In the genomic region with DNA sequence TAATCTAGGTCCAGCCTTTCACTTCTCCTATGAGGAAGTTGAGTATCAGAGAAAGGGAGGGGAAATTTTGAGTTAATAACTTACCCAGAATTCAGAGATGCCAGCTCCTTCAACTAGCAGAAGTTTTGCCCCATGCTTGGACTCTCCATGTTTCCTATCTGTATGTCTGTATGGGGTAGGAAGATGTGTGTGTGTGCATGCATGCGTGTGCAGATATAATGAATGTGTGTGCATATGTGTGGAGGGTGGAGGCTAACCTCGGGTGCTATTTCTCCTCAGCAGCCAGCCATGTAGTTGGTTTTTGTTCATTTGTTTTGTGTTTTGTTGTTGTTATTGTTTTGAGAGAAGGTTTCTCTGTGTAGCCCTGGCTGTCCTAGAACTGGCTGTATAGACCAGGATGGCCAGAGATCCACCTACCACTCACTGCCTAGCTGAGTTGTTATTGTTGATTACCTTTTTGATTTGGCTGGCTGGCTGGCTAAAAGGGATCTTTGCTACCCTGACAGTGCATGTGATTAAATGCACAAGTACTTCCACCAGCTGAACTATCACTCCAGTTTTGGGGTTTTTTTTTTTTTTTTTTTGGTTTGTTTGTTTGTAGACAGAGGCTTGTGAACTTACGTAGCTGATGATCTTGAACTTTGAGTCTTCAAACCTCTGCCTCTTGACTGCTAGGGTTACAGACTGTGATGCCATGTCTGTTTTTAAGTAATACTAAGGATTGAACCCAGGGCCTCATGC, we compare ENCODE assay signal across 22 mouse cellular contexts. TPM values are rescaled to one million over a fixed set of nuclear protein-coding genes. Genes with fewer than 3 reads are reported as not detected.
DNase-seq lines count a peak whose midpoint lies in the region; ATAC-seq lines count a peak whose summit lies in the region.
"Had no signal": no experiment of that assay in that cellular context is flagged by ENCODE, and none has a peak within 500 bp of the region (broad histone marks: within the 10 kb centered on the region; RNA-seq: fewer than 3 reads in every experiment).

No protein-coding gene starts in this region.

- peak overlapping the region; percentile 45 for H3K27ac ChIP-seq in intestine, embryonic 16.5 days (ENCODE audit: low read length)
- H3K27ac ChIP-seq in liver, embryonic 15.5 days (replicated peaks), result peak overlapping the region; percentile 77
- H3K27ac ChIP-seq in midbrain, embryonic 13.5 days, result no peak overlapping the region
- no peak overlapping the region for H3K27ac ChIP-seq in forebrain, embryonic 12.5 days
- H3K27ac ChIP-seq: embryonic facial prominence, embryonic 12.5 days; forebrain, embryonic 15.5 days; hindbrain, embryonic 10.5 days; hindbrain, postnatal 0 days; limb, embryonic 15.5 days had no signal

- no peak overlapping the region for H3K4me2 ChIP-seq in intestine, embryonic 16.5 days (ENCODE audit: low read depth, low read length)
- 0 out of 2 replicates have a peak overlapping the region, but pooled peaks have one; percentile 27 for H3K4me2 ChIP-seq in liver, embryonic 15.5 days
- no peak overlapping the region for H3K4me2 ChIP-seq in midbrain, embryonic 13.5 days (replicated peaks)
- H3K4me2 ChIP-seq in forebrain, embryonic 12.5 days, result no peak overlapping the region
- H3K4me2 ChIP-seq: embryonic facial prominence, embryonic 12.5 days; forebrain, embryonic 15.5 days; limb, embryonic 15.5 days had no signal

- H3K36me3 ChIP-seq in megakaryocyte, embryonic 14.5 days (replicated peaks; ENCODE audit: low read length), result peaks cover 72% of the 10 kb centered on the region
- H3K36me3 ChIP-seq in intestine, embryonic 16.5 days (ENCODE audit: control insufficient read depth, insufficient read depth, low read length), result no peaks in the 10 kb centered on the region
- peaks cover 54% of the 10 kb centered on the region for H3K36me3 ChIP-seq in liver, embryonic 15.5 days (replicated peaks)
- H3K36me3 ChIP-seq in midbrain, embryonic 13.5 days, result 0 out of 2 replicates have a peak, but pooled peaks cover under 1% of the 10 kb centered on the region
- 0 out of 2 replicates have a peak, but pooled peaks cover 9% of the 10 kb centered on the region for H3K36me3 ChIP-seq in forebrain, embryonic 12.5 days (replicated peaks)
- H3K36me3 ChIP-seq: embryonic facial prominence, embryonic 12.5 days; forebrain, embryonic 15.5 days had no signal

- H3K4me3 ChIP-seq in megakaryocyte, embryonic 14.5 days (replicated peaks), result peak overlapping the region; percentile 54
- no peak overlapping the region for H3K4me3 ChIP-seq in intestine, embryonic 16.5 days (ENCODE audit: low read length)
- H3K4me3 ChIP-seq in liver, embryonic 15.5 days (replicated peaks), result no peak overlapping the region
- no peak overlapping the region for H3K4me3 ChIP-seq in midbrain, embryonic 13.5 days (replicated peaks)
- no peak overlapping the region for H3K4me3 ChIP-seq in forebrain, embryonic 12.5 days (replicated peaks)
- H3K4me3 ChIP-seq: embryonic facial prominence, embryonic 12.5 days; erythroblast, embryonic 14.5 days; forebrain, embryonic 15.5 days; hindbrain, embryonic 10.5 days; limb, embryonic 15.5 days had no signal

- H3K9me3 ChIP-seq in megakaryocyte, embryonic 14.5 days, result no peaks in the 10 kb centered on the region
- no peaks in the 10 kb centered on the region for H3K9me3 ChIP-seq in intestine, embryonic 16.5 days (ENCODE audit: control insufficient read depth, low read length)
- H3K9me3 ChIP-seq in liver, embryonic 15.5 days (replicated peaks), result no peaks in the 10 kb centered on the region
- H3K9me3 ChIP-seq in midbrain, embryonic 13.5 days, result no peaks in the 10 kb centered on the region
- H3K9me3 ChIP-seq in forebrain, embryonic 12.5 days, result no peaks in the 10 kb centered on the region
- H3K9me3 ChIP-seq: embryonic facial prominence, embryonic 12.5 days; forebrain, embryonic 15.5 days; hindbrain, embryonic 10.5 days; limb, embryonic 15.5 days had no signal

- no peaks in the 10 kb centered on the region for H3K27me3 ChIP-seq in megakaryocyte, embryonic 14.5 days (replicated peaks)
- no peaks in the 10 kb centered on the region for H3K27me3 ChIP-seq in intestine, embryonic 16.5 days (replicated peaks; ENCODE audit: control insufficient read depth, insufficient read depth, low read length)
- no peaks in the 10 kb centered on the region for H3K27me3 ChIP-seq in liver, embryonic 15.5 days
- H3K27me3 ChIP-seq in midbrain, embryonic 13.5 days, result no peaks in the 10 kb centered on the region
- H3K27me3 ChIP-seq in forebrain, embryonic 12.5 days, result no peaks in the 10 kb centered on the region
- H3K27me3 ChIP-seq: embryonic facial prominence, embryonic 12.5 days; forebrain, embryonic 15.5 days; limb, embryonic 15.5 days had no signal

- no peak overlapping the region for H3K9ac ChIP-seq in intestine, embryonic 16.5 days (ENCODE audit: low read depth, low read length)
- H3K9ac ChIP-seq in liver, embryonic 15.5 days, result peak overlapping the region; percentile 22; the same call in 1 of the 2 replicates
- H3K9ac ChIP-seq in midbrain, embryonic 13.5 days (replicated peaks), result no peak overlapping the region
- no peak overlapping the region for H3K9ac ChIP-seq in forebrain, embryonic 12.5 days
- H3K9ac ChIP-seq: embryonic facial prominence, embryonic 12.5 days; forebrain, embryonic 15.5 days; limb, embryonic 15.5 days had no signal

- H3K4me1 ChIP-seq in megakaryocyte, embryonic 14.5 days, result peaks cover 76% of the 10 kb centered on the region
- H3K4me1 ChIP-seq in intestine, embryonic 16.5 days (ENCODE audit: control insufficient read depth, insufficient read depth, low read length), result peaks cover 27% of the 10 kb centered on the region
- H3K4me1 ChIP-seq in liver, embryonic 15.5 days (replicated peaks), result peaks cover 70% of the 10 kb centered on the region
- peaks cover 13% of the 10 kb centered on the region for H3K4me1 ChIP-seq in midbrain, embryonic 13.5 days (replicated peaks)
- peaks cover 22% of the 10 kb centered on the region for H3K4me1 ChIP-seq in forebrain, embryonic 12.5 days

- ATAC-seq in megakaryocyte, adult 5-6 weeks (ENCODE audit: poor library complexity, severe bottlenecking), result no peak
- ATAC-seq in intestine, embryonic 16.5 days, result no peak; the same call in 1 of the 2 replicates
- ATAC-seq in liver, embryonic 15.5 days (ENCODE audit: insufficient read depth), result peak; percentile 36; the same call in 1 of the 2 replicates
- ATAC-seq in midbrain, embryonic 13.5 days, result no peak
- ATAC-seq in forebrain, embryonic 12.5 days (ENCODE audit: low FRiP score), result no peak
- ATAC-seq: forebrain, embryonic 15.5 days; hindbrain, postnatal 0 days had no signal

- 67% methylated on average over 3 of the region's 3 CpGs for WGBS in intestine, embryonic 16.5 days
- WGBS in liver, embryonic 15.5 days (ENCODE audit: insufficient replicate concordance), result 65% methylated on average over 3 of the region's 3 CpGs
- WGBS in midbrain, embryonic 13.5 days, result 90% methylated on average over 3 of the region's 3 CpGs
- 92% methylated on average over 3 of the region's 3 CpGs for WGBS in forebrain, embryonic 12.5 days

- DNase-seq in spleen, postnatal 36 days (ENCODE audit: low spot score in 2 of 2), result no peak
- DNase-seq: adrenal gland, adult 2 months; cerebellum, adult 9-11 months; gastrocnemius, postnatal 25 days had no signal

RNA-seq across cellular contexts. Expression of a gene that starts 9.1 kb away (rescaled TPM):
- polyA plus RNA-seq in megakaryocyte, embryonic 14.5 days (2012; ENCODE audit: insufficient read depth, low replicate concordance), result 33.2 and 56.2 TPM in 2 replicates
- total RNA-seq in megakaryocyte, adult 5-6 weeks (2015), result 246 and 255 TPM in 2 replicates
- total RNA-seq in megakaryocyte, adult 5-6 weeks (2017), result 87.7 and 93.9 TPM in 2 replicates
- polyA plus RNA-seq in intestine, embryonic 16.5 days (2015; fragmentation: Nextera tagmentation; extraction: Ambion mirVana), result 297 and 298 TPM in 2 replicates
- 196 and 203 TPM in 2 replicates for polyA plus RNA-seq in liver, embryonic 15.5 days (2015; fragmentation: Nextera tagmentation; extraction: Ambion mirVana)
- 218 and 221 TPM in 2 replicates for polyA plus RNA-seq in midbrain, embryonic 13.5 days (2015; fragmentation: Nextera tagmentation; extraction: Ambion mirVana)
- 226 and 228 TPM in 2 replicates for polyA plus RNA-seq in forebrain, embryonic 12.5 days (2016; fragmentation: Nextera tagmentation; extraction: Ambion mirVana)

RNA-seq across cellular contexts. Expression of a gene that starts 23.4 kb away (rescaled TPM):
- polyA plus RNA-seq in megakaryocyte, embryonic 14.5 days (2012; ENCODE audit: insufficient read depth, low replicate concordance), result 321 and 342 TPM in 2 replicates
- total RNA-seq in megakaryocyte, adult 5-6 weeks (2015), result 205 and 258 TPM in 2 replicates
- total RNA-seq in megakaryocyte, adult 5-6 weeks (2017), result 218 and 249 TPM in 2 replicates
- 3.4 and 5.2 TPM in 2 replicates for polyA plus RNA-seq in intestine, embryonic 16.5 days (2015; fragmentation: Nextera tagmentation; extraction: Ambion mirVana)
- 207 and 217 TPM in 2 replicates for polyA plus RNA-seq in liver, embryonic 15.5 days (2015; fragmentation: Nextera tagmentation; extraction: Ambion mirVana)
- 0.75 and 0.82 TPM in 2 replicates for polyA plus RNA-seq in midbrain, embryonic 13.5 days (2015; fragmentation: Nextera tagmentation; extraction: Ambion mirVana)
- 2.1 and 3.4 TPM in 2 replicates for polyA plus RNA-seq in forebrain, embryonic 12.5 days (2016; fragmentation: Nextera tagmentation; extraction: Ambion mirVana)
- total RNA-seq: gastrocnemius, postnatal 25 days; layer of hippocampus, adult 8-10 months; left cerebral cortex, postnatal 36 days had no signal

RNA-seq across cellular contexts. Expression of a gene that starts 28.8 kb away (rescaled TPM):
- polyA plus RNA-seq in megakaryocyte, embryonic 14.5 days (2012; ENCODE audit: insufficient read depth, low replicate concordance), result 1.00 and 1.6 TPM in 2 replicates
- 2.9 and 3.8 TPM in 2 replicates for total RNA-seq in megakaryocyte, adult 5-6 weeks (2015)
- total RNA-seq in megakaryocyte, adult 5-6 weeks (2017), result 1.7 and 3.3 TPM in 2 replicates
- 0.09 and 0.20 TPM in 2 replicates for polyA plus RNA-seq in intestine, embryonic 16.5 days (2015; fragmentation: Nextera tagmentation; extraction: Ambion mirVana)
- 0.86 and 1.0 TPM in 2 replicates for polyA plus RNA-seq in liver, embryonic 15.5 days (2015; fragmentation: Nextera tagmentation; extraction: Ambion mirVana)
- polyA plus RNA-seq in midbrain, embryonic 13.5 days (2015; fragmentation: Nextera tagmentation; extraction: Ambion mirVana), result 0.18 and 0.94 TPM in 2 replicates
- polyA plus RNA-seq in forebrain, embryonic 12.5 days (2016; fragmentation: Nextera tagmentation; extraction: Ambion mirVana), result 0.10 and 0.37 TPM in 2 replicates
- total RNA-seq: adrenal gland, adult 2 months; gastrocnemius, postnatal 25 days had no signal
- polyA plus RNA-seq: C2C12; erythroblast, embryonic 14.5 days; heart, embryonic 16.5 days; thymus, postnatal 0 days; urinary bladder, adult 2 months had no signal

RNA-seq across cellular contexts. Expression of a gene that starts 41.4 kb away (rescaled TPM):
- polyA plus RNA-seq in megakaryocyte, embryonic 14.5 days (2012; ENCODE audit: insufficient read depth, low replicate concordance), result 12.1 and 56.4 TPM in 2 replicates
- total RNA-seq in megakaryocyte, adult 5-6 weeks (2015), result 320 and 365 TPM in 2 replicates
- total RNA-seq in megakaryocyte, adult 5-6 weeks (2017), result 765 and 767 TPM in 2 replicates
- polyA plus RNA-seq in intestine, embryonic 16.5 days (2015; fragmentation: Nextera tagmentation; extraction: Ambion mirVana), result 472 and 503 TPM in 2 replicates
- 193 and 220 TPM in 2 replicates for polyA plus RNA-seq in liver, embryonic 15.5 days (2015; fragmentation: Nextera tagmentation; extraction: Ambion mirVana)
- polyA plus RNA-seq in midbrain, embryonic 13.5 days (2015; fragmentation: Nextera tagmentation; extraction: Ambion mirVana), result 1,022 and 1,113 TPM in 2 replicates
- polyA plus RNA-seq in forebrain, embryonic 12.5 days (2016; fragmentation: Nextera tagmentation; extraction: Ambion mirVana), result 1,521 and 1,527 TPM in 2 replicates

RNA-seq across cellular contexts. Expression of a gene that starts 42.0 kb away (rescaled TPM):
- 0.77 and 1.5 TPM in 2 replicates for polyA plus RNA-seq in megakaryocyte, embryonic 14.5 days (2012; ENCODE audit: insufficient read depth, low replicate concordance)
- 56.0 and 60.5 TPM in 2 replicates for total RNA-seq in megakaryocyte, adult 5-6 weeks (2015)
- 113 and 133 TPM in 2 replicates for total RNA-seq in megakaryocyte, adult 5-6 weeks (2017)
- polyA plus RNA-seq in intestine, embryonic 16.5 days (2015; fragmentation: Nextera tagmentation; extraction: Ambion mirVana), result 60.0 and 70.4 TPM in 2 replicates
- polyA plus RNA-seq in liver, embryonic 15.5 days (2015; fragmentation: Nextera tagmentation; extraction: Ambion mirVana), result 44.5 and 49.2 TPM in 2 replicates
- 146 and 164 TPM in 2 replicates for polyA plus RNA-seq in midbrain, embryonic 13.5 days (2015; fragmentation: Nextera tagmentation; extraction: Ambion mirVana)
- polyA plus RNA-seq in forebrain, embryonic 12.5 days (2016; fragmentation: Nextera tagmentation; extraction: Ambion mirVana), result 233 and 250 TPM in 2 replicates

Comparison
In these comparisons a context has a peak if more than half of its experiments do, and no peak if none do; other contexts are left out.
1. H3K27ac ChIP-seq: peak in intestine, embryonic 16.5 days (single experiment) and liver, embryonic 15.5 days (single experiment); none in midbrain, embryonic 13.5 days (single experiment) and forebrain, embryonic 12.5 days (single experiment).
2. RNA of a gene that starts 23.4 kb away (polyA plus RNA-seq): 321 to 342 TPM in megakaryocyte, embryonic 14.5 days and 207 to 217 TPM in liver, embryonic 15.5 days; 3.4 to 5.2 TPM in intestine, embryonic 16.5 days, 2.1 to 3.4 TPM in forebrain, embryonic 12.5 days and 0.75 to 0.82 TPM in midbrain, embryonic 13.5 days; every median in the first group is over 10 times any median in the second.